Mouse (Mus musculus) olfactory bulb, adult 2 months (tissue): Measurements from ENCODE around the gene Dnase1.

ENCODE experiments used
- CTCF ChIP-seq: fragments of 200-500 bp; IDR thresholded peaks from 2 replicates; pipeline ENCODE4 v1.5.1; 2012; ENCODE audit warnings: low read depth, mild to moderate bottlenecking, low read length, moderate library complexity; ENCODE audit not compliant: insufficient read depth
- POLR2A ChIP-seq: fragments of 200-500 bp; IDR thresholded peaks from 2 replicates; pipeline ENCODE4 v1.6.1; 2012; ENCODE audit warnings: mild to moderate bottlenecking, low read depth, low read length, moderate library complexity; ENCODE audit not compliant: insufficient read depth

- TF ChIP-seq CTCF = no peak
- TF ChIP-seq POLR2A = no peak
Measured at GRCm38 (mm10) chr16:4033971-4034370, 2.8 kb upstream of the Dnase1 start.
